Mouse (Mus musculus) thymus, postnatal 10 days (tissue): ENCODE measurements around the gene Ggt6.

Source experiments
- DNase-seq, 2 experiments: peaks; one replicate each; pipeline ENCODE4 v3.0.0; 2021; ENCODE audit warnings: low spot score in 2 of 2

Ggt6 gene

GRCm38 (mm10) chr11:72473540-72473939 lies 38.2 kb downstream of the Ggt6 start:
- no peak for DNase-seq

- no peak for DNase-seq
These were observed 39.6 kb downstream of the Ggt6 start for GRCm38 (mm10) chr11:72474926-72475325.

GRCm38 (mm10) chr11:72475408-72475807 lies 40.1 kb downstream of the Ggt6 start:
- DNase-seq: no peak

- DNase-seq: no peak
These were observed 40.8 kb downstream of the Ggt6 start for GRCm38 (mm10) chr11:72476074-72476625.

- no peak for DNase-seq
These were observed 41.9 kb downstream of the Ggt6 start for GRCm38 (mm10) chr11:72477182-72477581.

- DNase-seq: no peak
These were observed 42.3 kb downstream of the Ggt6 start for GRCm38 (mm10) chr11:72477653-72478052.

GRCm38 (mm10) chr11:72478228-72478627 lies 42.9 kb downstream of the Ggt6 start:
- DNase-seq: no peak

- no peak for DNase-seq
These were observed 44.2 kb downstream of the Ggt6 start for GRCm38 (mm10) chr11:72479499-72479898.

- no peak for DNase-seq
These were observed 46.0 kb downstream of the Ggt6 start for GRCm38 (mm10) chr11:72481313-72481712.

GRCm38 (mm10) chr11:72481952-72482351 lies 46.6 kb downstream of the Ggt6 start:
- DNase-seq: no peak

- no peak for DNase-seq
These were observed 49.2 kb downstream of the Ggt6 start for GRCm38 (mm10) chr11:72484549-72484948.

GRCm38 (mm10) chr11:72485157-72485556 lies 49.8 kb downstream of the Ggt6 start:
- no peak for DNase-seq

- no peak for DNase-seq
These were observed 50.6 kb downstream of the Ggt6 start for GRCm38 (mm10) chr11:72485960-72486359.

GRCm38 (mm10) chr11:72487171-72487570 lies 51.8 kb downstream of the Ggt6 start:
- no peak for DNase-seq

- no peak for DNase-seq
These were observed 52.4 kb downstream of the Ggt6 start for GRCm38 (mm10) chr11:72487739-72488138.
